Mouse (Mus musculus): Measurements from ENCODE around the gene Hdgfl3.

DNA sequence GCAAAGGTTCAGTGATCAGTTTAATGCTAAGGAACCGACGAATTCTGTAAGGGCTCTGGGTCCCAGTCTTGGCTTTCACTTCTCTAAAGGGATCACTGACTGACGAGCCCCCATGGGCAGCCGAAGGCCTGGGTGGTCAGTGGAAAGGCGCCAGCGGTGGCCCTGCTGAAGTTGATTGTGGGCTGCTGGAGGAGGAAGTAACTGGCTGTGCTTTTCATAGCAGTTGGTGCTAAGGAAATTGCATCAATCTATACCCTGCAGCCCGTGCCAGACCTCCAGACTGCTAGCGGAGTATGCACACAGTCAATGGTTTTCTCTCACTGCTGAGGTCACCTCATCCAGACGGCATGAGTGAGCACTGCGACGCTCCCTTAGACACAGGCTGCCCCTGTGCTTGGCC, 74.2 kb downstream of the Hdgfl3 start:
- TF ChIP-seq POLR2A (IDR thresholded peaks at IDR 0.05; ENCODE audit: low read depth, low read length), result no peak
- no peak for TF ChIP-seq CTCF (IDR thresholded peaks at IDR 0.05; ENCODE audit: borderline replicate concordance, insufficient read depth, low read length)

Measured in embryonic fibroblast, embryonic 13.5 days (primary cell).